Mouse (Mus musculus): Measurements from ENCODE around the gene Pih1d1. TPM values are rescaled to one million over a fixed set of nuclear protein-coding genes. Genes with fewer than 3 reads are reported as not detected.

Pih1d1 gene
- total and polyA plus RNA-seq, 3 experiments, result 141 to 148 TPM; not detected in 1

DNA sequence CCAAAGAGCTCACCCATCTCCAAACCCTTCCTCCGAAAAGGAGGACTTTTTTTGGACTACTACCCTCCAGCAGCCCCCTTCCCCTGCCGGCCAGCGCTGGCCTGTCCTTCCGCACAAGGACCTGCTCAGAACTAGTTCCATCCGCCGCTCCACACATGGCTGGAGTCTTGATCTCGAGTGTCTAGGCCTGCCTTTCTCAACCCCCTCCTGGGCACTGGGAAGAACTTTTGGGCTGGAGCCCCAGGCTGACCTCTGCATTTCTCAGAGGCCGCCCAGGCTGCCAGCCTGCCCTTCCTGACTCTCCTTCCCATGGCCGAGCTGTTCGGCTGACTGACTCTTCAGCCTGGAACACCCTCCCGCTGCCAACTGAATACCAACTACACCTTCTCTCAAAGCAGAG lies 28.5 kb downstream of the Pih1d1 start:
- peak overlapping the region; percentile 74 for H3K9ac ChIP-seq (ENCODE audit: control insufficient read depth, low read depth, low read length, poor library complexity, severe bottlenecking)
- peaks cover 0 to 5% of the 10 kb centered on the region in 2 experiments; a peak in 2 of 4 replicates for H3K4me1 ChIP-seq (ENCODE audit: control insufficient read depth in 1 of 2, insufficient read depth in 2 of 2, low read length in 2 of 2)
- no peak overlapping the region for H3K27ac ChIP-seq (ENCODE audit: control insufficient read depth, low read depth, low read length)
- no peaks in the 10 kb centered on the region for H3K79me2 ChIP-seq (ENCODE audit: control insufficient read depth, insufficient read depth, low read length, poor library complexity)
- no peak for DNase-seq (ENCODE audit: low read depth, low spot score)
- TF ChIP-seq KAT2A (conservative IDR thresholded peaks at IDR 0.05; ENCODE audit: low read depth, low read length), result no peak
- peak in 1 of 2 experiments; percentile 15; a peak in 1 of 4 replicates for TF ChIP-seq POLR2A (IDR thresholded peaks at IDR 0.05; ENCODE audit: control insufficient read depth in 1 of 2, insufficient read depth in 1 of 2, low read depth in 1 of 2, low read length in 2 of 2, poor library complexity in 1 of 2)
- no peaks in the 10 kb centered on the region for H3K9me3 ChIP-seq (replicated peaks; ENCODE audit: insufficient read depth, low read length)
- peaks cover 0 to 3% of the 10 kb centered on the region in 2 experiments; a peak in 2 of 4 replicates for H3K36me3 ChIP-seq (ENCODE audit: control insufficient read depth in 1 of 2, insufficient read depth in 2 of 2, low read length in 2 of 2)
- H3K27me3 ChIP-seq (ENCODE audit: control insufficient read depth in 1 of 2, insufficient read depth in 2 of 2, low read length in 2 of 2), result no peaks in the 10 kb centered on the region
- peak overlapping the region; percentile 36 to 48 for H3K4me3 ChIP-seq (ENCODE audit: control insufficient read depth in 1 of 2, insufficient read depth in 1 of 2, low read depth in 2 of 2, low read length in 2 of 2)

DNA sequence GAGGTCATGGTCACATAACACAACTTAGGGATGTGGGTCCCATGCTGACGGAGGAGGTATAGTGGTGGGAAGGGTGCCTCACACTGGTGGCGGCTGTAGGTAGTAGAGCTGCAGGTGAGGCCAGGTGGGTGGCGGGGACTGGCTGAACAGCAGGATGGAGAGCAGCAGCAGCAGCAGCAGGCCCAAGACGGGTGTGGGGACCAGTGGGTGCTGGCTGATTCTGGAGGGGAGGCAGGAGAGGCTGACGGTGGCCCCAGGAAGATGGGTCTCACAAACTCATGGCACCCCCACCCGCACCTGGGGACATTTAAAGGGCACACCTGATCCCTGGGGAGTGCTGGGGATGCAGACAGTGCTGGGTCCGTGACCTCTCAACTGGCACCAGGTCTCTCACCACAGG lies 29.6 kb downstream of the Pih1d1 start:
- Histone ChIP-seq H3K4me3 (ENCODE audit: control insufficient read depth in 1 of 2, insufficient read depth in 1 of 2, low read depth in 2 of 2, low read length in 2 of 2) (no peak overlapping the region), H3K79me2 (ENCODE audit: control insufficient read depth, insufficient read depth, low read length, poor library complexity) (no peaks in the 10 kb centered on the region), H3K27me3 (ENCODE audit: control insufficient read depth in 1 of 2, insufficient read depth in 2 of 2, low read length in 2 of 2) (no peaks in the 10 kb centered on the region), H3K4me1 (ENCODE audit: control insufficient read depth in 1 of 2, insufficient read depth in 2 of 2, low read length in 2 of 2) (peaks cover 0 to 5% of the 10 kb centered on the region in 2 experiments; a peak in 2 of 4 replicates), H3K36me3 (ENCODE audit: control insufficient read depth in 1 of 2, insufficient read depth in 2 of 2, low read length in 2 of 2) (peaks cover 0 to 3% of the 10 kb centered on the region in 2 experiments; a peak in 2 of 4 replicates), H3K9ac (ENCODE audit: control insufficient read depth, low read depth, low read length, poor library complexity, severe bottlenecking) (no peak overlapping the region), H3K27ac (ENCODE audit: control insufficient read depth, low read depth, low read length) (no peak overlapping the region), H3K9me3 (replicated peaks; ENCODE audit: insufficient read depth, low read length) (no peaks in the 10 kb centered on the region)
- TF ChIP-seq ZKSCAN1 (IDR thresholded peaks at IDR 0.05; ENCODE audit: low read depth, low read length) (no peak), E2F4 (IDR thresholded peaks at IDR 0.05; ENCODE audit: borderline replicate concordance, low read depth, low read length) (no peak), TBP (IDR thresholded peaks at IDR 0.05; ENCODE audit: low read depth, low read length) (no peak), CHD2 (IDR thresholded peaks at IDR 0.05; ENCODE audit: low read length) (no peak), MYB (IDR thresholded peaks at IDR 0.05; ENCODE audit: low read depth, low read length) (no peak), ZC3H11A (IDR thresholded peaks at IDR 0.05; ENCODE audit: low read depth, low read length) (no peak), MEF2A (IDR thresholded peaks at IDR 0.05; ENCODE audit: extremely low read depth, insufficient replicate concordance, low read depth, low read length, poor library complexity, severe bottlenecking) (no peak), SMC3 (IDR thresholded peaks at IDR 0.05; ENCODE audit: low read depth, low read length) (no peak), ZNF384 (IDR thresholded peaks at IDR 0.05; ENCODE audit: low read depth, low read length) (no peak), MAFK (IDR thresholded peaks at IDR 0.05; ENCODE audit: borderline replicate concordance, low read depth, low read length) (no peak), HCFC1 (IDR thresholded peaks at IDR 0.05; ENCODE audit: low read depth, low read length) (no peak), BHLHE40 (IDR thresholded peaks at IDR 0.05; ENCODE audit: borderline replicate concordance, low read depth, low read length) (no peak), MAX (IDR thresholded peaks at IDR 0.05; ENCODE audit: low read length) (no peak), RAD21 (IDR thresholded peaks at IDR 0.05; ENCODE audit: low read depth, low read length) (no peak), GATA1 (IDR thresholded peaks at IDR 0.05; ENCODE audit: low read depth, low read length) (no peak), MYC (IDR thresholded peaks at IDR 0.05; ENCODE audit: low read depth, low read length) (no peak), RCOR1 (IDR thresholded peaks at IDR 0.05; ENCODE audit: low read depth, low read length) (no peak), TAL1 (IDR thresholded peaks at IDR 0.05; ENCODE audit: low read length) (no peak)
- DNase-seq (ENCODE audit: low read depth, low spot score), result no peak
